Mouse (Mus musculus) hindbrain, embryonic 13.5 days (tissue): ENCODE results near the gene Glp1r. TPM values are rescaled to one million over a fixed set of nuclear protein-coding genes. Genes with fewer than 3 reads are reported as not detected.

Experiments used
- ATAC-seq: fragments of 200-750 bp; cut with Nextera tagmentation; 2 replicates; pipeline ENCODE4 v1.8.0; 2017; ENCODE audit warnings: moderate TSS enrichment; ENCODE audit not compliant: low FRiP score
- H3K27ac ChIP-seq: fragments of 300-500 bp; sonication (generic); 2 replicates; pipeline ENCODE4 v1.5.1; 2015; ENCODE audit warnings: inconsistent platforms, mild to moderate bottlenecking, moderate library complexity
- H3K27me3 ChIP-seq: fragments of 300-500 bp; sonication (generic); 2 replicates; pipeline ENCODE4 v1.6.1; 2015; ENCODE audit warnings: mild to moderate bottlenecking, inconsistent platforms
- H3K36me3 ChIP-seq: fragments of 300-500 bp; sonication (generic); 2 replicates; pipeline ENCODE4 v1.6.1; 2015; ENCODE audit warnings: mild to moderate bottlenecking, inconsistent platforms
- H3K4me1 ChIP-seq: fragments of 300-500 bp; sonication (generic); replicated peaks from 2 replicates; pipeline ENCODE4 v1.6.1; 2015; ENCODE audit warnings: inconsistent platforms
- H3K4me2 ChIP-seq: fragments of 300-500 bp; sonication (generic); 2 replicates; pipeline ENCODE4 v1.6.1; 2015; ENCODE audit warnings: inconsistent platforms, mild to moderate bottlenecking, moderate library complexity
- H3K4me3 ChIP-seq: fragments of 300-500 bp; sonication (generic); 2 replicates; pipeline ENCODE4 v1.5.1; 2015; ENCODE audit warnings: mild to moderate bottlenecking, inconsistent platforms
- H3K9ac ChIP-seq: fragments of 300-500 bp; sonication (generic); 2 replicates; pipeline ENCODE4 v1.6.1; 2015; ENCODE audit warnings: mild to moderate bottlenecking, inconsistent platforms
- H3K9me3 ChIP-seq: fragments of 300-500 bp; sonication (generic); 2 replicates; pipeline ENCODE4 v1.6.1; 2016; ENCODE audit warnings: inconsistent platforms
- WGBS: fragments of 180-500 bp; shearing (Covaris S2); methylation state at CpG from one replicate; pipeline ENCODE4 v1.1.7; 2015; 5-methylcytosine and 5-hydroxymethylcytosine counted together
- polyA plus RNA-seq: library from polyadenylated mRNA; unstranded; fragments of >200 nt; fragmentation: Nextera tagmentation; extraction: Ambion mirVana; gene quantifications from 2 replicates; pipeline ENCODE4 v1.2.1, GENCODE M21; 2015

The Glp1r gene
- polyA plus RNA-seq, 1 experiment from 2014 or later: 0.22 TPM

DNA sequence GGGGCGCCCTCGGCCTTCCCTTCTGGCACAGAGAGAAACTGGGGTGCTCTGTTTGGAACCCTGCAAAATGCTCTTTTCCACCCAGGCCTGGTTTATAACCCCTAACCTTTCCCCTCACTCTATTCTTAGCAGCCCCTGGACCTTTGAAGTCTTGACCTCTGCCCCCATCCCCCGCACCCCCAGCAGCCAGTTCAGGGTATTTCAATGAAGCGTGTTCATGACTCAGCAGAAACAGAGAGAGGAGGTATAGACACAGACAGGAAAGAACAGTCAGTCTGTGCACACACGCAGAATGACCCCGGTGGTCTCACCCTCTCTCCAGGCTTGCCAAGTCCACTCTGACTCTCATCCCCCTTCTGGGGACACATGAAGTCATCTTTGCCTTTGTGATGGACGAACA lies 29.2 kb downstream of the Glp1r start:
- Histone ChIP-seq H3K9ac (no peak overlapping the region), H3K4me2 (no peak overlapping the region), H3K4me3 (no peak overlapping the region), H3K9me3 (no peaks in the 10 kb centered on the region), H3K27ac (no peak overlapping the region), H3K27me3 (no peaks in the 10 kb centered on the region), H3K36me3 (no peaks in the 10 kb centered on the region), H3K4me1 (no peaks in the 10 kb centered on the region)
- 84% methylated on average over 7 of the region's 7 CpGs for WGBS
- ATAC-seq: no peak

DNA sequence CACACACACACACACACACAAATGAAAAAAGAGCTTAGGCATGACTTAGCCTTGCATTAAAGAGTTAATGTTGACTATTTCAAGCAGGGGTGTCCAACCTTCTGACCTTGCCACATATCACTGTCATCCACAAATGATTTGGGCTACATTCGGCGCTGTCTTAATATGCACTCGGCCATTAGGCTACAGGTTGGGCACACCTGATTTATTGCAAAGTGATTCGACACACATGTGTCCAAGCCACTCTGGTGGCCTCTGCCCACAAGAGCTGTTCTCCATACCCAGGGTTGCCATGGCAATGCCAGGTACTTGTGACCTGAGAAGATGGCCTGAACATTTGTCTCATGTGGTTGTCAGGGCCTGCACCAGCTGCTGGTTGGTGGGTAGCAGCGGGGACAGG lies 31.2 kb downstream of the Glp1r start:
- Histone ChIP-seq H3K4me1 (0 out of 2 replicates have a peak, but pooled peaks cover 5% of the 10 kb centered on the region), H3K9ac (no peak overlapping the region), H3K36me3 (no peaks in the 10 kb centered on the region), H3K9me3 (no peaks in the 10 kb centered on the region), H3K4me3 (no peak overlapping the region), H3K27me3 (no peaks in the 10 kb centered on the region), H3K4me2 (no peak overlapping the region), H3K27ac (no peak overlapping the region)
- no peak for ATAC-seq
- 84% methylated on average over 5 of the region's 5 CpGs for WGBS

DNA sequence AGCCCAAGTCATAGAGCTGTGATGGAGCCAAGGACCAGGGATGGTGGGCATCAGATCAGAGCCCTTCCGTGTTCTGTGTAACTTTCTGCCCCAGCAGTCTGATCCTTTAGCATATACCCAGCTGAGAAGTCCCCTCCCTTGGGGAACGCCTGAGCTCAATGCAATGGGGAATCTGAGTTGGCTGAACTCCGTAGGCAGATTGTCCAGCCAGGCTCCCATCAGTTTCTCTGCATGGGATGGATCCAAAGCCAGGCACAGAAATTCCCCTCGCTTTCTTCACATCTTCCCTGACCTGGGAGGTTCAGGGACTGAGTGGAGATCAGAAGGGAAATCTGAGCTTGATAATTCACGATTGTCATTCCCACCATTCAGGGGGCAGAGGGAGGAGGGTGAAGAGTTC lies 33.7 kb downstream of the Glp1r start:
- H3K27me3 ChIP-seq: no peaks in the 10 kb centered on the region
- H3K4me1 ChIP-seq: 0 out of 2 replicates have a peak, but pooled peaks cover 5% of the 10 kb centered on the region
- 41% methylated on average over 5 of the region's 5 CpGs for WGBS
- no peak overlapping the region for H3K27ac ChIP-seq
- H3K9ac ChIP-seq: no peak overlapping the region
- no peaks in the 10 kb centered on the region for H3K36me3 ChIP-seq
- H3K4me3 ChIP-seq: no peak overlapping the region
- ATAC-seq: no peak
- no peak overlapping the region for H3K4me2 ChIP-seq
- no peaks in the 10 kb centered on the region for H3K9me3 ChIP-seq

DNA sequence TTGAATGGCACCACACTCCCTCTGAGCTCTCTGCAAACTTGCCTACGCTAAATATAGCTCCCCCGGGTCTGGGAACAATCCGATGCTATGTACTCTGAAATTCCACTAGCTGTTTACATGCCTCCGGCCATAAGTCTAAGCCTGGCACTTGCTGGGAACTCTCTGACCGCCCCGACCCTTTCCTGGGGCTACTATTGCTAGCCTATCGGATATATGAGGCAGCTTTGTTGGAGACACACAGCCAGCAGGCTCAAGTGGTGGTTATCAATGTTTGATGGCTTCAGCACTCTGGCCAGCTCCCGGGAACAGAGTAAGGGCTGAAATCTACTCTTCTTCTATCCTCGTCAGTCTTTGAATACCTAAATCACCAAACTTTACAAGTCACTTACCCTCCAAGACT lies 36.9 kb downstream of the Glp1r start:
- H3K36me3 ChIP-seq: no peaks in the 10 kb centered on the region
- H3K4me1 ChIP-seq: 0 out of 2 replicates have a peak, but pooled peaks cover 5% of the 10 kb centered on the region
- no peaks in the 10 kb centered on the region for H3K9me3 ChIP-seq
- ATAC-seq: no peak
- WGBS: 53% methylated on average over 9 of the region's 9 CpGs
- H3K9ac ChIP-seq: no peak overlapping the region
- no peak overlapping the region for H3K4me3 ChIP-seq
- H3K4me2 ChIP-seq: no peak overlapping the region
- H3K27ac ChIP-seq: no peak overlapping the region
- no peaks in the 10 kb centered on the region for H3K27me3 ChIP-seq

DNA sequence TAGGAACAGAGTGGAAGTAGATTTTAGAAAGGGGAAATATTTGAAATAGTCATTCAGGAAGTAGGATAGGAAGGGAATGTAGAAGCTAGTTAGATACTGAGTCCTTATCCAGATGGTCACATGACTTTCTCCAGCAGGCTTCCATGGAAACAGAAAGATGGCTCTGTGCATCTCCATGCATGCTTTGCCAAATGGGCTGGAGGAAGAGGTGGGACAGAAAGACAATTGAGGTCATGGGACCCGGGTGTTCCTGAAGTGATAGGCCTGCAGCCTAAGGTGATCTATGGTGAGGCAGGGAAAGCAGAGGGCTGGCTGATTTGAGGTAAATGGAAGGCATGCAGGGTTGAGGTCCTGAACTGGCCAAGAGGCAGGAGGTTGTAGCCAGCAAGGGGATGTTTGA lies 46.8 kb downstream of the Glp1r start:
- peaks cover 12% of the 10 kb centered on the region for H3K4me1 ChIP-seq
- no peak overlapping the region for H3K4me3 ChIP-seq

DNA sequence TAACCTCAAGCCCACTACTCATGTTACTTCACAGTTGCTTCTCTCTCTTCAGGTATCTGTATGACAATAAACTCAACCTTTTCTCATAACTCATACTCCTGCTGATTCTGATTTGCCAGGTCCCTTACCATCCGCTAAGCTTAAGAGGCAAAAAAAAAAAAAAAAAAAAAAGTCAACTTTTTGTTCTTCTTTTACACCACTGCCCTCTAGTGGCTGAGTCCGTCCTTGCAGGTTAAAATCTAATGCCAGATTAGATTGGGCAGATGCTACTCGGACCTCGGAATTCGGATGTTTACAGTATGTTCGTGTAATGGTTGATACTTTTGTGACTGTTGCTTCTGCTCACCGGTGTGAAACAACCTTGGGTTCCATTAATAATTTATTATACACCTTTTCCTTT lies 49.2 kb downstream of the Glp1r start:
- no peak overlapping the region for H3K4me3 ChIP-seq
- H3K27me3 ChIP-seq: no peaks in the 10 kb centered on the region
- no peaks in the 10 kb centered on the region for H3K36me3 ChIP-seq
- H3K9ac ChIP-seq: no peak overlapping the region
- H3K4me1 ChIP-seq: peaks cover 15% of the 10 kb centered on the region
- ATAC-seq: no peak
- no peak overlapping the region for H3K4me2 ChIP-seq
- 8% methylated on average over 7 of the region's 7 CpGs for WGBS
- H3K27ac ChIP-seq: no peak overlapping the region
- H3K9me3 ChIP-seq: no peaks in the 10 kb centered on the region

More for the DNA sequence above, 46.8 kb downstream of the Glp1r start:
- 63% methylated on average over 1 of the region's 1 CpGs for WGBS
- Histone ChIP-seq H3K4me2 (no peak overlapping the region), H3K9ac (no peak overlapping the region), H3K9me3 (no peaks in the 10 kb centered on the region), H3K27ac (no peak overlapping the region), H3K27me3 (no peaks in the 10 kb centered on the region), H3K36me3 (no peaks in the 10 kb centered on the region)
- no peak for ATAC-seq

DNA sequence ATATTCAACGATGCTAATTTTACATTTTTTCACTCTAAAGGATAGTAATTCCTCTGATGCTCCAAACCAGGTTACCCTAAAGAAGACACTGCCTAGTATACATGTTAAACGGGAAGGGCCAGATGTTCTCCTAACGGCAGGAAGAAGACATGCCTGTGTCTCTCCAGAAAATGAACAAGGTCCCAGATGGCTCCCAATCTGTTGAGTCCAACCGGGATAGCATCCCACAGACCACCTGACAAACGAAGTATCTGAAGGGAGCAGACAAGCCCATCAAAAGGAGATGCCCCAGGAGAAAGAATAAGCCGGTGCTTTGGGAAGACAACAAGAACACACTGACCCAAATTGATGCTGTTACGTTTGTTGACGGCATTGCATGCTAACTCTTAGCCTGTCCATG lies 50.0 kb downstream of the Glp1r start:
- Histone ChIP-seq H3K27ac (no peak overlapping the region), H3K4me2 (no peak overlapping the region), H3K9me3 (no peaks in the 10 kb centered on the region), H3K27me3 (no peaks in the 10 kb centered on the region), H3K36me3 (no peaks in the 10 kb centered on the region), H3K9ac (no peak overlapping the region), H3K4me3 (no peak overlapping the region), H3K4me1 (peaks cover 9% of the 10 kb centered on the region)
- WGBS: 60% methylated on average over 8 of the region's 8 CpGs
- ATAC-seq: no peak

DNA sequence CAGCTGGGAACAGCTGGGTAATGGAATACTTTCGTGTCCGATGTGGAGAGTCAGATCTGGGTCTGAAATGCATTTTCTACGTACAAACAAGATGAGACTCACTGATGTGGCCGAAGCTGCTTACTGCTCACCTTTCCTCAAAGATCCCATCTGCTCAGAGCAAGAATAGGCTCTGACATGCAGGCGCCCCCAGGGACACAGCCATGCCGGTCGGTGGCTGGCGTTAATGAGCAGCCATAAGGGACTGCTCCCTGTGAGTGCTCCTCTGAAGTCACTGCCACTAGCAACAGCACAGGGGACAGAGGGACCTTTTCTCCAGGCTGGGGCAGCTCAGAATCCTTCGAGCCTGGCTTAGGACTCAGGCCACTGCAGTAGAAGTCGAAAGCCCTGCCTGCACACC lies 52.7 kb downstream of the Glp1r start, which contains the start of gene Umodl1:
Gene Umodl1, plus strand, starts transcription at position 301 of the 400 bp plus-strand sequence.
- 45% methylated on average over 10 of the region's 10 CpGs for WGBS
- Histone ChIP-seq H3K4me2 (no peak within 1 kb of the TSS), H3K9ac (no peak within 1 kb of the TSS), H3K27ac (no peak within 1 kb of the TSS), H3K36me3 (no peaks in the 10 kb centered on the region), H3K4me3 (no peak within 1 kb of the TSS), H3K27me3 (no peaks in the 10 kb centered on the region), H3K9me3 (0 out of 2 replicates have a peak, but pooled peaks cover 5% of the 10 kb centered on the region), H3K4me1 (peaks cover 9% of the 10 kb centered on the region)
- ATAC-seq: no peak

DNA sequence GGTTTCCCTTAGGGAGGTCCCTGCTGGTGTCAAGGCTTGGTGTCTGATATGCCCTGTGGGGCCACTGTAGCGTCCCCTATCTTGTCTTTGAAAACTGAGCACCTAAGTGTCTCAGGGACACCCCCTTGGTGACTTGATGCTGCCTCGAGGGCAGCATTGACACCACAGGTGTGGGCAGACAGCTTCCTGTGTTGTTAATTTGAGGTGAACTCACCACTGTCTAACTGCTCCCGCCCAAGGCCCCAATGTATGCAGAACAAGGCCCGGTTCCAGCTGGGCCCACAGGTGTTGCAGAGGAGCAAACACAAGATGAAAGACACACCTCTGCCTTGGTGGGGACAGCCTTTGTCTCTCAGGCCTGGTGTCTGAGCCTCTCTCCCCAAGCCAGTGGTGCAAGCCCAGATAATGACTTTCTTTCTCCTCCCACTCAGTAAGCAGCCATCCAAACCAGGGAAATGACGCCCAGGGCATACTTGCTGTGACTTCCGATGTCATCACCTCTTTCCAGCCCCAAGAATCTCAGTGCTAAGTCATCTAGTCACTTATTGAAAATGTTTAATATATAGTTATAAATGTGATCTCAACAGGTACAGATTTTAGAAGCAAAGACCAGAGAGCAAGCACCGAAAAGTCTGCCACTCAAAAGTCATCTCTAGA lies 60.4 kb downstream of the Glp1r start:
- 0 out of 2 replicates have a peak, but pooled peaks cover 5% of the 10 kb centered on the region for H3K9me3 ChIP-seq
- 0 out of 2 replicates have a peak, but pooled peaks cover 5% of the 10 kb centered on the region for H3K4me1 ChIP-seq
- no peak overlapping the region for H3K4me3 ChIP-seq
- no peaks in the 10 kb centered on the region for H3K36me3 ChIP-seq
- H3K9ac ChIP-seq: no peak overlapping the region
- no peaks in the 10 kb centered on the region for H3K27me3 ChIP-seq
- no peak overlapping the region for H3K27ac ChIP-seq
- ATAC-seq: no peak
- H3K4me2 ChIP-seq: no peak overlapping the region
- 84% methylated on average over 7 of the region's 7 CpGs for WGBS

DNA sequence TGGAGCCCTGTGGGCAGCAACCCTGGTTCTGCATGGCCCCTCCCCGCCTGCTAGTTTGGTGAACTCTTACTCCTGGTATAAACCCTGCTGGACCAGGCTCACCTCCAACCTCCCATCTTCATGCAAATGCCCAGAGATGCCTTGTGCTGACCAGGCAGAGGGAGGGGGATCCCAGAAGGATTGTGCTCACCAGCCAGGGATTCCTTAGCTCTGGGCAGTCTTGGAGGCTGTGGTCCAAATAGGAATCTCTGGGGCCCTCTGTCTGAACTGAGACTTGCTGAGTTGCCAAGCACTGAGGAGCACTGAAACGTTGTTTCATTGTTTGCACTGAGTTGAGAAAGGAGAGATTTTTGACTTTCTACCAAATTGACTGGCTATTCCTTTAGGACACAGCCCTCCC lies 61.3 kb downstream of the Glp1r start:
- Histone ChIP-seq H3K36me3 (no peaks in the 10 kb centered on the region), H3K9me3 (0 out of 2 replicates have a peak, but pooled peaks cover 5% of the 10 kb centered on the region), H3K4me1 (0 out of 2 replicates have a peak, but pooled peaks cover 5% of the 10 kb centered on the region), H3K4me2 (no peak overlapping the region), H3K27me3 (no peaks in the 10 kb centered on the region), H3K27ac (no peak overlapping the region), H3K4me3 (no peak overlapping the region), H3K9ac (no peak overlapping the region)
- WGBS: 46% methylated on average over 2 of the region's 2 CpGs
- ATAC-seq: no peak

DNA sequence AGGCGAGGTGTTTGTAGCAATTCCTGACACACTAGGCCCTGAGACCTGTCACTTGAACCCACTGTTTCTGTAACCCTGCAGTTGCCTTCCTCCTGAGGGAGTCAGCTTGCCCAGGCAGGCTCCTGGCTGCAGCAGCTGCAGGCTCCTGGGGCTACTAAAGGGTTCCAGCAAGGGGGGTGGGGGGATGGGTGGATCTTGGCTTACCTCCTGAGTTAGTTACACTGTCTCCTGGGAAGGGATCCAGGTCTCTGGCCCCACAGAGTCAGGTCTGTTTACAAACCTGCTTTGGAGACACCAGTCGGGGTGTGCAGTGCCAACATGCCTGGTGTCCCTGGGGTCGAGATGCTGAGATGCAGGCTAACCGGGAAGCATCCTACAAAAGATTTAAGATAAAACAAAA lies 68.4 kb downstream of the Glp1r start:
- peaks cover 8% of the 10 kb centered on the region; the same call in 1 of the 2 replicates for H3K4me1 ChIP-seq
- no peak for ATAC-seq
- H3K27ac ChIP-seq: no peak overlapping the region
- H3K27me3 ChIP-seq: no peaks in the 10 kb centered on the region
- H3K4me3 ChIP-seq: no peak overlapping the region
- H3K9me3 ChIP-seq: no peaks in the 10 kb centered on the region
- no peak overlapping the region for H3K4me2 ChIP-seq
- no peak overlapping the region for H3K9ac ChIP-seq
- WGBS: 66% methylated on average over 4 of the region's 4 CpGs
- H3K36me3 ChIP-seq: no peaks in the 10 kb centered on the region

DNA sequence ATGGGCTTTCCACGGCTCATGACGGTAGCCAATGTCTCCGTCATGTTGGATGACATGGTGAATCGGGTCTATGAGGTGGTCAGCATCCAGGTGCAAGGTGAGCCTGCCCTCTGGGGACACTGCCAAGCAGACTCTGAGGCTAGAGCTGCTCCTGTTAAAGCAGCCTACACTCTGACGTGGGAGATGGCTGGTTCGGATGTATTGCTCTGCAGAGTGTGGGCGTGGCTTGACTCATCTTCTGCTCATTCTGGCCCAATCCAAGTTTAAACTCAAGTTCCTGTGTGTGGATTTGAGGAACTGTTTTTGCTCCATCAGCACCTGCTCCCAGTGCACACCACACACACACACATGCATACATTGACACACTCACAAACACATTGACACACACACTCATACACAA lies 70.3 kb downstream of the Glp1r start:
- Histone ChIP-seq H3K27me3 (no peaks in the 10 kb centered on the region), H3K9me3 (no peaks in the 10 kb centered on the region), H3K4me2 (no peak overlapping the region), H3K4me1 (peaks cover 8% of the 10 kb centered on the region; the same call in 1 of the 2 replicates), H3K4me3 (no peak overlapping the region), H3K36me3 (no peaks in the 10 kb centered on the region), H3K27ac (no peak overlapping the region), H3K9ac (no peak overlapping the region)
- WGBS: 91% methylated on average over 7 of the region's 7 CpGs
- ATAC-seq: no peak

DNA sequence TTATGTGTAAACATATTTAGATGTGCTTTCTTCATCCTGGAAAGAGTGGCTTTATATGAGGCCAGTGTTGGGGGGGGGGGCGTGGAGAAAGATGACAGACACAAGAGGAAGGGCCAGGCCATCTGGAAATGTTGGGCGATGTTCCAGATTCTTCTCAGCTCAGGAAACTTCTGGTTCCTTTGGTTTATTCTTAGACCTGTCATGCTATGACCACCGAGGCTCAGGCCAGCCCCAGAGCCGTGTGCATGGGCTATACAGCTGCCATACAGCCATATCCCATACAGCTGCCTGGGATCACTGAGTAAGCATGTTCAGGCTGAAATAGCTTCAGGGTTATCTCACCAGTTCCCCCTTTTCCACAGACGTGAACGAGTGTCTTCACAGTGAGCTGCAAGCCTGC lies 71.7 kb downstream of the Glp1r start:
- 86% methylated on average over 6 of the region's 6 CpGs for WGBS
- Histone ChIP-seq H3K9me3 (no peaks in the 10 kb centered on the region), H3K4me2 (no peak overlapping the region), H3K4me1 (peaks cover 8% of the 10 kb centered on the region; the same call in 1 of the 2 replicates), H3K27me3 (no peaks in the 10 kb centered on the region), H3K27ac (no peak overlapping the region), H3K4me3 (no peak overlapping the region), H3K36me3 (no peaks in the 10 kb centered on the region), H3K9ac (no peak overlapping the region)
- ATAC-seq: no peak
